Mouse (Mus musculus) activated CD4-positive, CD25-positive, alpha-beta regulatory T cell, adult 4 months (primary cell): Measurements from ENCODE around the gene Naa15. TPM values are rescaled to one million over a fixed set of nuclear protein-coding genes. Genes with fewer than 3 reads are reported as not detected.

Experiments
- ATAC-seq: one replicate; pipeline ENCODE4 v1.8.0; 2017
- polyA plus RNA-seq, 2 experiments: library from polyadenylated mRNA; unstranded; fragments of 100-300 nt; shearing (Covaris generic); gene quantifications; one replicate each; pipeline ENCODE4 v1.2.1; 2017

The Naa15 gene
- polyA plus RNA-seq, 2 experiments from 2014 or later, result 19.8 to 36.4 TPM

- ATAC-seq, result no peak
Measured at GRCm38 (mm10) chr3:51517878-51518762, 103.2 kb downstream of the Naa15 start.

DNA sequence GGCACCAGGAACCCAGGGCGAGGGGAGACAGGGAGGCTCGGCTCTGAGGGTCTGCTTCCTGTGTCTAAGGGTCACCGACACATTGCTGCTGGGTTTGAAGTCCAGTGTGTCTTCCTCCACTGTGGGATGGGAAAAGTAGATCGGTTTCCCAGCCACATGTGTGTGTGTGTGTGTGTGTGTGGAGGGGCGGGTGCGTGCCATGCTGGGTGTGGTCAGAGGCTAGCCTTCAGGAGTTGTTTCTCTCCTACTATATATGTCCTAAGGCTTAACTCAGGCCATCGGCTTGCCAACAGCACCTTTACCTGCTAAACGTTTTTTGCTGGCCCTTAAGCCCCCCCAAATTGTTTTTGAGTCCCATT lies 103.8 kb downstream of the Naa15 start:
- no peak for ATAC-seq

DNA sequence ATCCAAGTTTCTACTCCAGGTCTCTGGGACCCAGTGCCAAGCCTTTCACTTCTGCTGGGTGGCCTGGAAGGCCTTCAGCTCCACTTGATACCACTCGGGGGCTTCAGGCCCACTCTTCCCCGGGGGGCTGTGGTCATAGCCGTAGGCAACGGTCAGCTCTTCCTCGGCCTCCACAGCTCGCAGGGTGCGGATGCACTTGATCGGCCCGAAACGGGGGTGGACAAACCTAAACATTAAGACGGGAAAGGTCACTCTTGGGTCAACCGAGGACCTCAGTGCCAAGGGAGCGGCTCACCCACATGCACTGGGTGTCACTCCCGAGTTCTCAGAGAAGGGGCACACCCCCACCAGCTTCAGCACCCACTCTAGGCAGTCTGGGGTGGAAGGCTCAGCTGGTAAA lies 106.3 kb downstream of the Naa15 start:
- no peak for ATAC-seq

DNA sequence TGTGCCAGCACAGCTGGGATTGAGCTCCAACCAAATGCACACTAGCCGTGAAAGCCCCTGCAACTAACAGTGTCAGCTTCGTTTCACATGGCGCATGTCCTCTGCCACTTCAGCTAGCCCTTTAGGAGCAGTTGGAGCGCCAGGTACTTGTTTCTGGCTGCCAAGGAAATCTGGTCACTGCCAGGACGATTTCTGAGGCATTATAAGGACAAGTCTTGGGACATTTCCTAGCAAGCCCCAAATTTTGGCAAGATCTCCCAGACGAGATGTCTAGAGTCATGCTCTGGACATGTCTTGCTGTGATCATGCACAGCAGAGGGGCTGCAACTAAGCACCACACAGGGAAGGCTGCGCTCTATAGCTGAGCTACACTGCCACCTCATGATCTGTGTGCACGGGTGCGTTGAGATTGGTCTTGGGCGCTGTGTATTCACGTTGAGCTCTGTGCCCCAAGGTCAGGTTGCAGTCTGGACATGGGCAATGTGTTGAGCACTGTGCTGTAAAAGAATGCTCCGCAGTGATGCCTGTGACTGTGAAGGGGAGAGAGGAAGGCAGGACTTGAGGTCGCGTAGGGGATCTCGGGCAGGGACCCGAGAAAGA lies 110.3 kb downstream of the Naa15 start:
- ATAC-seq, result no peak

Other genes starting within 250 kb of the Naa15 start
- gene Noct, start 190.7 kb upstream of the Naa15 start, polyA plus RNA-seq, result 1 to 10 TPM; 2.2 to 5.3 TPM
- 10 to 100 TPM; 41.0 to 54.1 TPM for gene Elf2, start 74.5 kb upstream of the Naa15 start, polyA plus RNA-seq
- gene Mgarp, start 18.4 kb upstream of the Naa15 start, polyA plus RNA-seq, result 1 to 10 TPM; 1.5 to 6.0 TPM
- gene Ndufc1, start 6.2 kb upstream of the Naa15 start, polyA plus RNA-seq, result 100 to 1,000 TPM; 213 to 287 TPM
- gene Rab33b, start 68.8 kb downstream of the Naa15 start, polyA plus RNA-seq, result 10 to 100 TPM; 20.1 to 20.8 TPM
- gene Setd7, start 145.7 kb downstream of the Naa15 start, polyA plus RNA-seq, result 10 to 100 TPM in 1 of 2 experiments, 1 to 10 TPM in 1; 6.3 to 10.5 TPM
- 100 to 1,000 TPM in 1 of 2 experiments, 10 to 100 TPM in 1; 82.2 to 161 TPM for gene Mgst2, start 245.2 kb downstream of the Naa15 start, polyA plus RNA-seq